Mouse (Mus musculus): ENCODE measurements around the gene Phc1.

DNA sequence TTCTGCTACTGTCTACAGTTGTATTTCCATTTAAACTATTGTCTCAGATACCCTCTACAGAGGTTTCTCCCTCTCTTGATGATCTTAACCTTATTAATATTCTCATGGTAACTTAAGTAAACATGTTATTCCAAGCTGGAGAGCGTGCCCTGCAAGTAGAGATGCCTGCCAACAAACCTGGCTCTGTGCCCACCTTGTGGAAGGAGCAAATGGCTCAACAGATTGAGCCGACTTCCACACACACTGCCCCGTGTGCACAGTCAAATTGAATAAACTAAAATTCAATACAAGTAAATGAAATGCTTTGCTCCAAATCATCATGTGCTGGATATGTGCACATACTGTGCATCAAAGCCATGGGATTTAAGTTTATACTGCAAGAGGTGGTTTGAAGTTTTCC, 71.8 kb downstream of the Phc1 start:
- TF ChIP-seq POLR2A (IDR thresholded peaks at IDR 0.05; ENCODE audit: insufficient read depth, low read depth, low read length) (no peak), CTCF (IDR thresholded peaks at IDR 0.05; ENCODE audit: insufficient read depth, low read depth, low read length) (no peak)

Data from olfactory bulb, adult 2 months (tissue).